Mouse (Mus musculus) CH12.LX (cell line): ENCODE results near the gene 1700025C18Rik. TPM values are rescaled to one million over a fixed set of nuclear protein-coding genes. Genes with fewer than 3 reads are reported as not detected.

Experiments used
- DNase-seq: peaks from one replicate; pipeline ENCODE4 v3.0.0-alpha.2; 2013; ENCODE audit errors: extremely low read depth
- H3K27ac ChIP-seq: 2 replicates; pipeline ENCODE4 v1.5.1; 2012; ENCODE audit warnings: low read depth, mild to moderate bottlenecking, control low read depth, moderate library complexity; ENCODE audit not compliant: insufficient read depth
- H3K27me3 ChIP-seq: replicated peaks from 2 replicates; pipeline ENCODE3; 2012; ENCODE audit warnings: inconsistent platforms
- H3K36me3 ChIP-seq, 2 experiments: replicated peaks in 1 of 2; 2 replicates each; pipeline versions ENCODE3 to v1.6.1; 2012; ENCODE audit warnings: inconsistent platforms in 1 of 2, low read length in 1 of 2, mild to moderate bottlenecking in 1 of 2, mixed read lengths in 1 of 2, moderate library complexity in 1 of 2; ENCODE audit not compliant: control insufficient read depth in 1 of 2, insufficient read depth in 1 of 2
- H3K4me1 ChIP-seq, 2 experiments: 2 replicates each; pipeline ENCODE4 v1.6.1; 2012; ENCODE audit warnings: inconsistent platforms in 1 of 2, moderate library complexity in 1 of 2; ENCODE audit not compliant: insufficient read depth in 2 of 2, control insufficient read depth in 1 of 2
- H3K4me2 ChIP-seq: 2 replicates; pipeline ENCODE4 v1.6.1; 2012; ENCODE audit warnings: low read depth, mild to moderate bottlenecking, control low read depth; ENCODE audit not compliant: poor library complexity, insufficient read depth, severe bottlenecking
- H3K4me3 ChIP-seq, 3 experiments: fragments of 150-350 bp in 1 of 3; sonication (generic) in 1 of 3; replicated peaks in 1 of 3; 2 replicates each; pipeline versions ENCODE3 to v1.5.1; 2011 to 2012; ENCODE audit warnings: low read depth in 2 of 3, low read length in 2 of 3, mild to moderate bottlenecking in 2 of 3, moderate library complexity in 2 of 3, control low read depth in 1 of 3, improper control_type of control experiment in 1 of 3, inconsistent platforms in 1 of 3, mixed read lengths in 1 of 3; ENCODE audit not compliant: poor library complexity in 1 of 3
- H3K79me2 ChIP-seq: replicated peaks from 2 replicates; pipeline ENCODE4 v1.6.1; 2012; ENCODE audit warnings: mild to moderate bottlenecking, moderate library complexity; ENCODE audit not compliant: control insufficient read depth, poor library complexity, insufficient read depth, severe bottlenecking; ENCODE audit errors: extremely low read depth
- H3K9ac ChIP-seq: 2 replicates; pipeline ENCODE4 v1.6.1; 2012; ENCODE audit warnings: low read depth, mild to moderate bottlenecking, control low read depth, moderate library complexity; ENCODE audit not compliant: insufficient read depth
- H3K9me3 ChIP-seq: replicated peaks from 2 replicates; pipeline ENCODE3; 2012; ENCODE audit warnings: low read length, inconsistent platforms, mixed read lengths
- BHLHE40 ChIP-seq: IDR thresholded peaks from 2 replicates; pipeline ENCODE4 v1.6.1; 2011; ENCODE audit warnings: mild to moderate bottlenecking, low read depth, low read length, improper control_type of control experiment
- CHD1 ChIP-seq: IDR thresholded peaks from 2 replicates; pipeline ENCODE4 v1.6.1; 2012; ENCODE audit warnings: low read depth, low read length, improper control_type of control experiment, inconsistent platforms
- CHD2 ChIP-seq: IDR thresholded peaks from 2 replicates; pipeline ENCODE4 v1.6.1; 2011; ENCODE audit warnings: low read length, improper control_type of control experiment
- CTCF ChIP-seq, 2 experiments: IDR thresholded peaks in 1 of 2; conservative IDR thresholded peaks in 1 of 2; 2 replicates each; pipeline ENCODE4 v1.5.1; 2011 to 2012; ENCODE audit warnings: low read depth in 2 of 2, low read length in 2 of 2, improper control_type of control experiment in 1 of 2, inconsistent platforms in 1 of 2, mild to moderate bottlenecking in 1 of 2, moderate library complexity in 1 of 2
- ELF1 ChIP-seq: IDR thresholded peaks from 2 replicates; pipeline ENCODE4 v1.6.1; 2014; ENCODE audit warnings: low read depth, mild to moderate bottlenecking, inconsistent platforms, low read length, improper control_type of control experiment
- EP300 ChIP-seq: IDR thresholded peaks from 2 replicates; pipeline ENCODE4 v1.6.1; 2011; ENCODE audit warnings: low read length, improper control_type of control experiment
- ETS1 ChIP-seq: conservative IDR thresholded peaks from 2 replicates; pipeline ENCODE4 v1.6.1; 2012; ENCODE audit warnings: low read depth, mild to moderate bottlenecking, inconsistent platforms, low read length, improper control_type of control experiment, moderate library complexity
- GABPA ChIP-seq: IDR thresholded peaks from 2 replicates; pipeline ENCODE4 v1.6.1; 2012; ENCODE audit warnings: low read depth, low read length, improper control_type of control experiment, inconsistent platforms; ENCODE audit not compliant: insufficient replicate concordance
- HCFC1 ChIP-seq: IDR thresholded peaks from 2 replicates; pipeline ENCODE4 v1.6.1; 2012; ENCODE audit warnings: low read depth, mild to moderate bottlenecking, inconsistent platforms, low read length, improper control_type of control experiment
- IRF4 ChIP-seq: IDR thresholded peaks from 2 replicates; pipeline ENCODE4 v1.6.1; 2014; ENCODE audit warnings: low read depth, mild to moderate bottlenecking, inconsistent platforms, low read length, improper control_type of control experiment
- KAT2A ChIP-seq: IDR thresholded peaks from 2 replicates; pipeline ENCODE4 v1.6.1; 2012; ENCODE audit warnings: low read length, improper control_type of control experiment, inconsistent platforms; ENCODE audit not compliant: insufficient replicate concordance
- NELFE ChIP-seq: IDR thresholded peaks from 2 replicates; pipeline ENCODE4 v1.6.1; 2011; ENCODE audit warnings: low read depth, low read length, improper control_type of control experiment
- NRF1 ChIP-seq: IDR thresholded peaks from 2 replicates; pipeline ENCODE4 v1.6.1; 2014; ENCODE audit warnings: low read depth, mild to moderate bottlenecking, inconsistent platforms, low read length, improper control_type of control experiment, moderate library complexity
- SIN3A ChIP-seq: IDR thresholded peaks from 2 replicates; pipeline ENCODE4 v1.6.1; 2012; ENCODE audit warnings: low read length, improper control_type of control experiment, inconsistent platforms
- SMC3 ChIP-seq: IDR thresholded peaks from 2 replicates; pipeline ENCODE4 v1.6.1; 2011; ENCODE audit warnings: low read depth, low read length, improper control_type of control experiment
- UBTF ChIP-seq: IDR thresholded peaks from 2 replicates; pipeline ENCODE4 v1.6.1; 2012; ENCODE audit warnings: low read depth, mild to moderate bottlenecking, inconsistent platforms, low read length, improper control_type of control experiment, moderate library complexity
- dilution Hi-C: fragments of 300-500 bp; cut with MboI; formaldehyde crosslinking; loops from 2 replicates; pipeline ENCODE4 v1.14.3; 2020; ENCODE audit warnings: low sequenced_read_pairs; ENCODE audit not compliant: extremely low pct_unique_long_range_greater_than_20kb, extremely low pct_ligation_motif_present
- in situ Hi-C: fragments of 300-500 bp; cut with MboI; formaldehyde crosslinking; loops from 3 replicates; pipeline ENCODE4 v1.14.3; 2019; ENCODE audit warnings: low sequenced_read_pairs, low pct_ligation_motif_present, low pct_unique_long_range_greater_than_20kb, mixed read lengths
- polyA plus RNA-seq: library from polyadenylated mRNA; unstranded; fragments of >175 nt; gene quantifications from 2 replicates; pipeline ENCODE4 v1.2.1, GENCODE M21; 2012; ENCODE audit warnings: low read depth; ENCODE audit not compliant: insufficient read length
- total RNA-seq, 2 experiments: library from RNA; depleted of rRNA; stranded (reverse); fragments of 300-350 nt in 1 of 2; fragments of >200 nt in 1 of 2; gene quantifications; 2 replicates each; pipeline ENCODE4 v1.2.3; 2012 to 2014

The 1700025C18Rik gene
- total and polyA plus RNA-seq, 3 experiments, result not detected

DNA sequence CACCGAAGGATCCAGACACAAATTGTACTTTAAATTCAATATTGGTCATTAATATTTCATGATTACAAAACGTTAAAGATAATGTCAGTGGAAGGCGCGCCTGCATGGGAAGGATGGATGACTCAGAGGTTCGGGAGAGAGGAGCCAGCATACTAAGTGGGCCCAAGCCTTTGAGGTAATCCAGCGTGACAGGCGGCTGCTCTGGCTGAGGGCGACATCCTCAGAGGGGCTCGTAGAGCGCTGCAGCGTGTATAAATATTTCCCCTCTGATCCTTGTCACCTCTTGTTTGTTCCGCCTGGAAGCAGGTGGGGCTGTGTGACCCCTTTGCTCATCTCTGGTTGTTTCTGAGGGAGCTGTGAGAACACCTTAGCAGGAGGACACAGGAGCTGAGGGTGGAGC lies 40.9 kb upstream of the 1700025C18Rik start:
- in situ Hi-C loops (no loop called here), dilution Hi-C loops (no loop called here)
- no peaks in the 10 kb centered on the region for H3K36me3 ChIP-seq
- no peak for DNase-seq
- H3K9me3 ChIP-seq, result no peaks in the 10 kb centered on the region
- H3K4me2 ChIP-seq, result no peak overlapping the region
- no peak overlapping the region for H3K4me3 ChIP-seq
- H3K79me2 ChIP-seq, result no peaks in the 10 kb centered on the region
- no peak overlapping the region for H3K27ac ChIP-seq
- H3K9ac ChIP-seq, result no peak overlapping the region
- peaks cover 6 to 7% of the 10 kb centered on the region in 2 experiments; a peak in 1 of 4 replicates for H3K4me1 ChIP-seq
- peaks cover 91% of the 10 kb centered on the region for H3K27me3 ChIP-seq
- TF ChIP-seq CHD2 (no peak), IRF4 (no peak), NRF1 (no peak), BHLHE40 (no peak), CHD1 (no peak), HCFC1 (no peak), GABPA (no peak), CTCF (conservative IDR thresholded peaks at IDR 0.05 in 1 of 2, IDR thresholded peaks at IDR 0.05 in 1 of 2; ENCODE audit: low read depth in 2 of 2, low read length in 2 of 2) (no peak), ELF1 (no peak), SMC3 (no peak), SIN3A (no peak), KAT2A (no peak), UBTF (no peak), EP300 (no peak), ETS1 (no peak)
- TF ChIP-seq, all 38 proteins: peak for 0

DNA sequence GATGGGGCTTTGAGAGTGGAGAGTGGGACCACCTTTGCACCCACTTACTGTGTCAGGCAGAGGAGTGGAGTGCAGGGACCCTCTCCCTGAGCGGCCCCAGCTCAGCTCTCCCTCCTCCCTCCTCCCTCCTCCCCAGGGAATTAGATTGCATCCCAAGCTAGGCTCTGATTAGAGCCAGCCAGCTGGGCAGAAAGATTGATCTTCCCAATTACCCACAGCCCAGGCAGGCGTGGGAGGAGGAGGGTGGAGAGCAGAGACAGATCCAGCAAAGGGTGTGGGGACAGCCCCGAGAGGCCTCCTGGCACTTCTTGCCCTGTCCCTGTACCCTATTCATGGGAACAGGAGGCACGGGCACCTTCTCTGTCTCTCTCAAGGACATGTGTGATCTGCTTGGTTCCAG lies 38.6 kb upstream of the 1700025C18Rik start:
- no peak for DNase-seq
- Histone ChIP-seq H3K36me3 (no peaks in the 10 kb centered on the region), H3K27me3 (peaks cover 95% of the 10 kb centered on the region), H3K9ac (no peak overlapping the region), H3K4me3 (no peak overlapping the region), H3K4me1 (no peaks in the 10 kb centered on the region), H3K79me2 (no peaks in the 10 kb centered on the region), H3K27ac (no peak overlapping the region), H3K4me2 (no peak overlapping the region), H3K9me3 (no peaks in the 10 kb centered on the region)
- no peak for TF ChIP-seq SMC3
- TF ChIP-seq CTCF (conservative IDR thresholded peaks at IDR 0.05 in 1 of 2, IDR thresholded peaks at IDR 0.05 in 1 of 2; ENCODE audit: low read depth in 2 of 2, low read length in 2 of 2), result no peak
- TF ChIP-seq NELFE, result no peak
- in situ Hi-C loops (no loop called here), dilution Hi-C loops (no loop called here)
